Mouse (Mus musculus) MEL (cell line): ENCODE measurements at regions not wholly inside any gene's neighbourhood (a gene's known extent, or its start where the extent isn't known, plus 50 kb on each side); places are given as distances from the start of the nearest gene placed in this dataset.

Experiments used
- DNase-seq: peaks from one replicate; pipeline ENCODE4 v3.0.0; 2011; ENCODE audit warnings: low read depth, low spot score
- H3K27ac ChIP-seq: 2 replicates; pipeline ENCODE4 v1.5.1; 2012; ENCODE audit warnings: low read depth, mild to moderate bottlenecking, control low read depth, low read length, moderate library complexity; ENCODE audit not compliant: control insufficient read depth
- H3K27me3 ChIP-seq, 2 experiments: fragments of 150-350 bp in 1 of 2; sonication (generic) in 1 of 2; 2 replicates each; pipeline ENCODE4 v1.6.1; 2012; ENCODE audit warnings: low read length in 2 of 2, mild to moderate bottlenecking in 2 of 2, improper control_type of control experiment in 1 of 2, moderate library complexity in 1 of 2; ENCODE audit not compliant: insufficient read depth in 2 of 2, control insufficient read depth in 1 of 2
- H3K36me3 ChIP-seq, 2 experiments: 2 replicates each; pipeline ENCODE4 v1.6.1; 2012 to 2014; ENCODE audit warnings: low read length in 2 of 2, improper control_type of control experiment in 1 of 2, inconsistent platforms in 1 of 2, mild to moderate bottlenecking in 1 of 2; ENCODE audit not compliant: insufficient read depth in 2 of 2, control insufficient read depth in 1 of 2
- H3K4me1 ChIP-seq, 2 experiments: fragments of 150-350 bp in 1 of 2; sonication (generic) in 1 of 2; 2 replicates each; pipeline ENCODE4 v1.6.1; 2012; ENCODE audit warnings: low read length in 2 of 2, improper control_type of control experiment in 1 of 2, mild to moderate bottlenecking in 1 of 2; ENCODE audit not compliant: insufficient read depth in 2 of 2, control insufficient read depth in 1 of 2
- H3K4me3 ChIP-seq, 2 experiments: fragments of 150-350 bp in 1 of 2; sonication (generic) in 1 of 2; 2 replicates each; pipeline ENCODE4 v1.5.1; 2012; ENCODE audit warnings: low read depth in 2 of 2, low read length in 2 of 2, mild to moderate bottlenecking in 2 of 2, moderate library complexity in 2 of 2, control low read depth in 1 of 2, improper control_type of control experiment in 1 of 2; ENCODE audit not compliant: control insufficient read depth in 1 of 2, insufficient read depth in 1 of 2
- H3K79me2 ChIP-seq: 2 replicates; pipeline ENCODE4 v1.6.1; 2012; ENCODE audit warnings: mild to moderate bottlenecking, low read length, moderate library complexity; ENCODE audit not compliant: control insufficient read depth, poor library complexity, insufficient read depth
- H3K9ac ChIP-seq: 2 replicates; pipeline ENCODE4 v1.6.1; 2012; ENCODE audit warnings: low read depth, mild to moderate bottlenecking, control low read depth, low read length, moderate library complexity; ENCODE audit not compliant: control insufficient read depth, poor library complexity, severe bottlenecking
- H3K9me3 ChIP-seq: fragments of 150-350 bp; sonication (generic); replicated peaks from 2 replicates; pipeline ENCODE4 v1.6.1; 2012; ENCODE audit warnings: mild to moderate bottlenecking, low read length, improper control_type of control experiment, moderate library complexity; ENCODE audit not compliant: insufficient read depth
- BHLHE40 ChIP-seq: IDR thresholded peaks from 2 replicates; pipeline ENCODE4 v1.6.1; 2012; ENCODE audit warnings: low read depth, mild to moderate bottlenecking, inconsistent platforms, low read length, improper control_type of control experiment, borderline replicate concordance
- CHD1 ChIP-seq: IDR thresholded peaks from 2 replicates; pipeline ENCODE4 v1.6.1; 2012; ENCODE audit warnings: low read depth, mild to moderate bottlenecking, inconsistent platforms, low read length, improper control_type of control experiment
- CTCF ChIP-seq, 3 experiments: IDR thresholded peaks in 2 of 3; conservative IDR thresholded peaks in 1 of 3; 2 replicates each; pipeline ENCODE4 v1.5.1; 2011 to 2012; ENCODE audit warnings: low read length in 3 of 3, low read depth in 2 of 3, mild to moderate bottlenecking in 2 of 3, improper control_type of control experiment in 1 of 3, inconsistent platforms in 1 of 3, mixed read lengths in 1 of 3, moderate library complexity in 1 of 3; ENCODE audit not compliant: control insufficient read depth in 1 of 3, insufficient read depth in 1 of 3, poor library complexity in 1 of 3, severe bottlenecking in 1 of 3
- ELF1 ChIP-seq: IDR thresholded peaks from 2 replicates; pipeline ENCODE4 v1.6.1; 2014; ENCODE audit warnings: low read depth, mild to moderate bottlenecking, inconsistent platforms, low read length, improper control_type of control experiment, moderate library complexity
- EP300 ChIP-seq, 2 experiments: IDR thresholded peaks; 2 replicates each; pipeline ENCODE4 v1.6.1; 2011; ENCODE audit warnings: improper control_type of control experiment in 2 of 2, low read length in 2 of 2, low read depth in 1 of 2, mild to moderate bottlenecking in 1 of 2
- GABPA ChIP-seq: IDR thresholded peaks from 2 replicates; pipeline ENCODE4 v1.6.1; 2012; ENCODE audit warnings: low read depth, mild to moderate bottlenecking, inconsistent platforms, low read length, improper control_type of control experiment, moderate library complexity
- GATA1 ChIP-seq: IDR thresholded peaks from 2 replicates; pipeline ENCODE4 v1.6.1; 2011; ENCODE audit warnings: low read depth, low read length, improper control_type of control experiment
- HCFC1 ChIP-seq: IDR thresholded peaks from 2 replicates; pipeline ENCODE4 v1.6.1; 2012; ENCODE audit warnings: low read depth, mild to moderate bottlenecking, inconsistent platforms, low read length, improper control_type of control experiment, moderate library complexity
- JUND ChIP-seq: IDR thresholded peaks from 2 replicates; pipeline ENCODE4 v1.6.1; 2011; ENCODE audit warnings: low read depth, mild to moderate bottlenecking, improper control_type of control experiment, low read length
- KAT2A ChIP-seq: conservative IDR thresholded peaks from 2 replicates; pipeline ENCODE4 v1.6.1; 2012; ENCODE audit warnings: low read depth, low read length, improper control_type of control experiment, inconsistent platforms
- MAZ ChIP-seq: IDR thresholded peaks from 2 replicates; pipeline ENCODE4 v1.6.1; 2012; ENCODE audit warnings: low read depth, mild to moderate bottlenecking, inconsistent platforms, low read length, improper control_type of control experiment
- MXI1 ChIP-seq: IDR thresholded peaks from 2 replicates; pipeline ENCODE4 v1.6.1; 2011; ENCODE audit warnings: mild to moderate bottlenecking, low read depth, low read length, improper control_type of control experiment
- MYB ChIP-seq: IDR thresholded peaks from 2 replicates; pipeline ENCODE4 v1.6.1; 2011; ENCODE audit warnings: mild to moderate bottlenecking, low read depth, low read length, improper control_type of control experiment
- MYC ChIP-seq: IDR thresholded peaks from 2 replicates; pipeline ENCODE4 v1.6.1; 2011; ENCODE audit warnings: low read depth, mild to moderate bottlenecking, low read length, improper control_type of control experiment, moderate library complexity
- NELFE ChIP-seq: IDR thresholded peaks from 2 replicates; pipeline ENCODE4 v1.6.1; 2011; ENCODE audit warnings: low read depth, low read length, improper control_type of control experiment
- NRF1 ChIP-seq: IDR thresholded peaks from 2 replicates; pipeline ENCODE4 v1.6.1; 2014; ENCODE audit warnings: low read depth, mild to moderate bottlenecking, inconsistent platforms, low read length, improper control_type of control experiment, moderate library complexity; ENCODE audit not compliant: poor library complexity, insufficient read depth, severe bottlenecking
- POLR2A ChIP-seq, 2 experiments: IDR thresholded peaks; 2 replicates each; pipeline ENCODE4 v1.6.1; 2011 to 2012; ENCODE audit warnings: low read length in 2 of 2, mild to moderate bottlenecking in 2 of 2, control low read depth in 1 of 2, improper control_type of control experiment in 1 of 2, low read depth in 1 of 2, moderate library complexity in 1 of 2; ENCODE audit not compliant: control insufficient read depth in 1 of 2, insufficient read depth in 1 of 2, poor library complexity in 1 of 2
- POLR2AphosphoS2 ChIP-seq: IDR thresholded peaks from 2 replicates; pipeline ENCODE4 v1.6.1; 2011; ENCODE audit warnings: low read length, improper control_type of control experiment
- RCOR1 ChIP-seq: IDR thresholded peaks from 2 replicates; pipeline ENCODE4 v1.6.1; 2012; ENCODE audit warnings: low read depth, mild to moderate bottlenecking, inconsistent platforms, low read length, improper control_type of control experiment
- SIN3A ChIP-seq: IDR thresholded peaks from 2 replicates; pipeline ENCODE4 v1.6.1; 2012; ENCODE audit warnings: low read length, improper control_type of control experiment, inconsistent platforms
- SMC3 ChIP-seq: IDR thresholded peaks from 2 replicates; pipeline ENCODE4 v1.6.1; 2011; ENCODE audit warnings: low read depth, low read length, improper control_type of control experiment
- TAL1 ChIP-seq: IDR thresholded peaks from 2 replicates; pipeline ENCODE4 v1.6.1; 2012; ENCODE audit warnings: mild to moderate bottlenecking, inconsistent platforms, low read length, moderate library complexity, mixed read lengths
- TBP ChIP-seq: IDR thresholded peaks from 2 replicates; pipeline ENCODE4 v1.8.0; 2011; ENCODE audit warnings: low read depth, low read length, improper control_type of control experiment
- TCF12 ChIP-seq: IDR thresholded peaks from 2 replicates; pipeline ENCODE4 v1.6.1; 2014; ENCODE audit warnings: low read depth, mild to moderate bottlenecking, inconsistent platforms, low read length, improper control_type of control experiment, moderate library complexity
- USF1 ChIP-seq: IDR thresholded peaks from 2 replicates; pipeline ENCODE4 v1.6.1; 2014; ENCODE audit warnings: low read depth, mild to moderate bottlenecking, inconsistent platforms, low read length, improper control_type of control experiment, moderate library complexity
- ZC3H11A ChIP-seq: IDR thresholded peaks from 2 replicates; pipeline ENCODE4 v1.6.1; 2012; ENCODE audit warnings: low read depth, mild to moderate bottlenecking, inconsistent platforms, low read length, improper control_type of control experiment
- ZKSCAN1 ChIP-seq: IDR thresholded peaks from 2 replicates; pipeline ENCODE4 v1.6.1; 2012; ENCODE audit warnings: low read depth, mild to moderate bottlenecking, inconsistent platforms, low read length, improper control_type of control experiment, moderate library complexity
- ZNF384 ChIP-seq: IDR thresholded peaks from 2 replicates; pipeline ENCODE4 v1.6.1; 2012; ENCODE audit warnings: low read depth, mild to moderate bottlenecking, inconsistent platforms, low read length, improper control_type of control experiment

GRCm38 (mm10) chr10:17008683-17009082 lies 714.3 kb upstream of the Cited2 start:
- no peak for DNase-seq
- Histone ChIP-seq H3K9me3 (no peaks in the 10 kb centered on the region), H3K36me3 (no peaks in the 10 kb centered on the region; a peak in 1 of 4 replicates), H3K27me3 (no peaks in the 10 kb centered on the region), H3K4me3 (no peak overlapping the region), H3K27ac (no peak overlapping the region), H3K79me2 (no peaks in the 10 kb centered on the region), H3K4me1 (0 out of 4 replicates have a peak, but pooled peaks cover under 1 to 2% of the 10 kb centered on the region in 2 experiments), H3K9ac (no peak overlapping the region)
- TF ChIP-seq MYB, result no peak
- TF ChIP-seq EP300 (IDR thresholded peaks at IDR 0.05; ENCODE audit: low read depth in 1 of 2, low read length in 2 of 2), result no peak
- TF ChIP-seq RCOR1, result no peak
- TF ChIP-seq TAL1, result no peak
- TF ChIP-seq POLR2AphosphoS2, result no peak
- no peak for TF ChIP-seq MYC
- TF ChIP-seq USF1, result no peak
- no peak for TF ChIP-seq ZKSCAN1
- no peak for TF ChIP-seq CHD1
- no peak for TF ChIP-seq GABPA
- TF ChIP-seq ZC3H11A, result no peak
- no peak for TF ChIP-seq POLR2A (IDR thresholded peaks at IDR 0.05; ENCODE audit: control insufficient read depth in 1 of 2, insufficient read depth in 1 of 2, low read depth in 1 of 2, low read length in 2 of 2, poor library complexity in 1 of 2)
- TF ChIP-seq SMC3, result no peak
- no peak for TF ChIP-seq JUND
- no peak for TF ChIP-seq KAT2A
- TF ChIP-seq CTCF (IDR thresholded peaks at IDR 0.05 in 2 of 3, conservative IDR thresholded peaks at IDR 0.05 in 1 of 3; ENCODE audit: control insufficient read depth in 1 of 3, insufficient read depth in 1 of 3, low read depth in 2 of 3, low read length in 3 of 3, poor library complexity in 1 of 3, severe bottlenecking in 1 of 3), result no peak
- TF ChIP-seq TBP, result no peak
- TF ChIP-seq GATA1, result no peak
- no peak for TF ChIP-seq BHLHE40
- TF ChIP-seq TCF12, result no peak

DNA sequence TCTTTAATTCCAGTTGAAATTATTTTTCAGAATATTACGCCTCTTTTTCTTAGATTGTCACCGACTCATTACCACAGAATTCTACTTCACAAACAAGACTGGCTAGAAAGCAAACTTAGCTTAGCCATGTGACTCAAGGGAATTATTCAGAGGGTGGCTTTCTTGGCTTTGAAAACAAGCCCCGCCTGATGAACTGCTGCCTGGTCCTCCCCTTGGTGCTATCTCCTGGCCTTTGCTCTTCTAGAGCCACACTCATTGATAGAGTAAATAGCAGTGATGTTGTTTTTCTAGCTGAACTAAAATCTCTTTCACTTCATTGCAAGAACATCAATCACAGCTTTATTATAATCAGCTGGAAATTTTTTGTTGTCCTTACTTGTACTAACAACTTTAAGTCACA lies 713.0 kb upstream of the Cited2 start:
- no peak overlapping the region for H3K27ac ChIP-seq
- no peaks in the 10 kb centered on the region for H3K79me2 ChIP-seq
- H3K4me1 ChIP-seq, result no peaks in the 10 kb centered on the region

More for the DNA sequence above, 713.0 kb upstream of the Cited2 start:
- no peak for DNase-seq
- no peak overlapping the region for H3K4me3 ChIP-seq
- no peaks in the 10 kb centered on the region for H3K9me3 ChIP-seq
- no peak for TF ChIP-seq KAT2A
- TF ChIP-seq SIN3A, result no peak
- no peak for TF ChIP-seq NELFE
- no peak for TF ChIP-seq ZNF384
- no peak for TF ChIP-seq ELF1
- no peak for TF ChIP-seq MXI1
- no peak for TF ChIP-seq HCFC1
- TF ChIP-seq MAZ, result no peak
- no peak for TF ChIP-seq NRF1
- H3K36me3 ChIP-seq, result no peaks in the 10 kb centered on the region
- H3K9ac ChIP-seq, result no peak overlapping the region
- no peaks in the 10 kb centered on the region for H3K27me3 ChIP-seq
